Mouse (Mus musculus) kidney, adult 2 months (tissue): Measurements from ENCODE around the gene Rnf10.

Experiments
- CTCF ChIP-seq: fragments of 200-500 bp; conservative IDR thresholded peaks from 2 replicates; pipeline ENCODE4 v1.5.1; 2011; ENCODE audit warnings: low read depth, mild to moderate bottlenecking, control low read depth, low read length, moderate library complexity, mixed read lengths; ENCODE audit not compliant: insufficient read depth, insufficient read length
- POLR2A ChIP-seq: fragments of 200-500 bp; IDR thresholded peaks from one replicate; pipeline ENCODE4 v1.6.1; 2011; ENCODE audit warnings: low read depth, low read length, control low read depth

DNA sequence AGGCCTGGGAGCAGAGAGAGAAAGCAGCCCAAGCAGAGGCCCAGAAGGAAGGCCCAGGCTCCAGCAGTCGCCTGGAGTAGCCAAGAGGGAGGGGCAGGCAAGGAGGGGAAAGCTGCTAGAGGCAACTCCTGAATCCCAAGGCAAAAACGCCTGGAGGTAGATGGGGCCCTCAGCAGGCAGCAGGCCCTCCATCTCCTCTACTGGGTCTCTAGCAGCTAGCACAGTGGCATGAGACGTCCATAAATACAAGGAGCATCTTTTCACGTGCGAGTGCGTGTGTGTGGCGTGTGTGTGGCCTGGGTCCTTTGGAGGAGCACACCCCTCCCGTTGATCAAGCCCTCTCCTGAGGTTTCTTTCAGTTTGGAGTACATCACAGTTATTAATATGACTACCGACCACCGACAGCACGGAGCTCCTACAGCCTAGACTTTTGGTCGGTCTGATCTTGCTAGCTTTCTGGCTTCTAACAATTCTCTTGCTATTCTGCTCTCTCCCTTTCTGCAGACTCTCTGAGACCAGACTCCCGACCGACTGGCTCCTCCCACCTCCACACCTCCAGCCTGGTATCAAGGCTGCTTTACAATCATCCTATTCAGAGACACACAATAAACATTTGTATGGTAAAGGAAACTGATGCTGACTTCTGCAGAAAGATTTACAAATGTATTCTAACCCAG lies 44.4 kb upstream of the Rnf10 start:
- TF ChIP-seq POLR2A (no peak), CTCF (no peak)
